Mouse (Mus musculus): Measurements from ENCODE around the gene Capn7.

Capn7 gene

GRCm38 (mm10) chr14:31416411-31416810 lies 80.0 kb downstream of the Capn7 start:
- Histone ChIP-seq H3K27me3 (ENCODE audit: insufficient read depth, low read length) (peaks cover 4% of the 10 kb centered on the region; the same call in 1 of the 2 replicates), H3K4me1 (replicated peaks; ENCODE audit: low read depth, low read length) (peaks cover 31% of the 10 kb centered on the region), H3K36me3 (ENCODE audit: insufficient read depth, low read length) (no peaks in the 10 kb centered on the region), H3K4me3 (replicated peaks; ENCODE audit: low read length) (no peak overlapping the region), H3K9me3 (ENCODE audit: low read length) (no peaks in the 10 kb centered on the region)
- TF ChIP-seq CTCF (conservative IDR thresholded peaks at IDR 0.05; ENCODE audit: low read length) (no peak), NANOG (IDR thresholded peaks at IDR 0.05; ENCODE audit: borderline replicate concordance, low read length) (no peak)

GRCm38 (mm10) chr14:31416835-31417549 lies 80.6 kb downstream of the Capn7 start:
- Histone ChIP-seq H3K36me3 (ENCODE audit: insufficient read depth, low read length) (no peaks in the 10 kb centered on the region), H3K9me3 (ENCODE audit: low read length) (no peaks in the 10 kb centered on the region), H3K4me3 (replicated peaks; ENCODE audit: low read length) (no peak overlapping the region), H3K4me1 (replicated peaks; ENCODE audit: low read depth, low read length) (peaks cover 29% of the 10 kb centered on the region), H3K27me3 (ENCODE audit: insufficient read depth, low read length) (peaks cover 3% of the 10 kb centered on the region; the same call in 1 of the 2 replicates)
- no peak for TF ChIP-seq CTCF (conservative IDR thresholded peaks at IDR 0.05; ENCODE audit: low read length)
- TF ChIP-seq NANOG (IDR thresholded peaks at IDR 0.05; ENCODE audit: borderline replicate concordance, low read length): no peak
- TF ChIP-seq POU5F1 (IDR thresholded peaks at IDR 0.05; ENCODE audit: borderline replicate concordance, low read length): no peak

- TF ChIP-seq NANOG (IDR thresholded peaks at IDR 0.05; ENCODE audit: borderline replicate concordance, low read length): no peak
- no peak for TF ChIP-seq CTCF (conservative IDR thresholded peaks at IDR 0.05; ENCODE audit: low read length)
- TF ChIP-seq POU5F1 (IDR thresholded peaks at IDR 0.05; ENCODE audit: borderline replicate concordance, low read length): no peak
- no peak overlapping the region for H3K4me3 ChIP-seq (replicated peaks; ENCODE audit: low read length)
- H3K27me3 ChIP-seq (ENCODE audit: insufficient read depth, low read length): no peaks in the 10 kb centered on the region; the same call in 1 of the 2 replicates
- H3K36me3 ChIP-seq (ENCODE audit: insufficient read depth, low read length): no peaks in the 10 kb centered on the region
- H3K4me1 ChIP-seq (replicated peaks; ENCODE audit: low read depth, low read length): peaks cover 24% of the 10 kb centered on the region
- no peaks in the 10 kb centered on the region for H3K9me3 ChIP-seq (ENCODE audit: low read length)
These were observed 82.8 kb downstream of the Capn7 start for GRCm38 (mm10) chr14:31419279-31419678.

GRCm38 (mm10) chr14:31420135-31420534 lies 83.7 kb downstream of the Capn7 start:
- TF ChIP-seq POU5F1 (IDR thresholded peaks at IDR 0.05; ENCODE audit: borderline replicate concordance, low read length): no peak
- TF ChIP-seq CTCF (conservative IDR thresholded peaks at IDR 0.05; ENCODE audit: low read length): no peak
- TF ChIP-seq NANOG (IDR thresholded peaks at IDR 0.05; ENCODE audit: borderline replicate concordance, low read length): no peak
- Histone ChIP-seq H3K4me1 (replicated peaks; ENCODE audit: low read depth, low read length) (peaks cover 18% of the 10 kb centered on the region), H3K4me3 (replicated peaks; ENCODE audit: low read length) (no peak overlapping the region), H3K9me3 (ENCODE audit: low read length) (no peaks in the 10 kb centered on the region), H3K27me3 (ENCODE audit: insufficient read depth, low read length) (no peaks in the 10 kb centered on the region; the same call in 1 of the 2 replicates), H3K36me3 (ENCODE audit: insufficient read depth, low read length) (no peaks in the 10 kb centered on the region)

GRCm38 (mm10) chr14:31420562-31420961 lies 84.1 kb downstream of the Capn7 start:
- peaks cover 2% of the 10 kb centered on the region for H3K9me3 ChIP-seq (ENCODE audit: low read length)
- H3K27me3 ChIP-seq (ENCODE audit: insufficient read depth, low read length): no peaks in the 10 kb centered on the region; the same call in 1 of the 2 replicates
- peaks cover 18% of the 10 kb centered on the region for H3K4me1 ChIP-seq (replicated peaks; ENCODE audit: low read depth, low read length)
- H3K36me3 ChIP-seq (ENCODE audit: insufficient read depth, low read length): no peaks in the 10 kb centered on the region
- TF ChIP-seq CTCF (conservative IDR thresholded peaks at IDR 0.05; ENCODE audit: low read length): no peak
- no peak for TF ChIP-seq NANOG (IDR thresholded peaks at IDR 0.05; ENCODE audit: borderline replicate concordance, low read length)
- no peak for TF ChIP-seq POU5F1 (IDR thresholded peaks at IDR 0.05; ENCODE audit: borderline replicate concordance, low read length)
- no peak overlapping the region for H3K4me3 ChIP-seq (replicated peaks; ENCODE audit: low read length)

- Histone ChIP-seq H3K4me1 (replicated peaks; ENCODE audit: low read depth, low read length) (peaks cover 18% of the 10 kb centered on the region), H3K4me3 (replicated peaks; ENCODE audit: low read length) (no peak overlapping the region), H3K9me3 (ENCODE audit: low read length) (peaks cover 6% of the 10 kb centered on the region), H3K27me3 (ENCODE audit: insufficient read depth, low read length) (no peaks in the 10 kb centered on the region; the same call in 1 of the 2 replicates), H3K36me3 (ENCODE audit: insufficient read depth, low read length) (no peaks in the 10 kb centered on the region)
- TF ChIP-seq POU5F1 (IDR thresholded peaks at IDR 0.05; ENCODE audit: borderline replicate concordance, low read length) (no peak), CTCF (conservative IDR thresholded peaks at IDR 0.05; ENCODE audit: low read length) (no peak)
These were observed 84.5 kb downstream of the Capn7 start for GRCm38 (mm10) chr14:31420985-31421384.

Data from E14TG2a.4 (cell line).